ENCODE assay signal across 8 mouse cellular contexts in genomic region chr5:103755135-103755487, GRCm38 (mm10).
DNase-seq lines count a peak whose midpoint lies in the region; ATAC-seq and TF ChIP-seq lines count a peak whose summit lies in the region.

No protein-coding gene starts in this region.

- H3K4me2 ChIP-seq in embryonic facial prominence, embryonic 14.5 days (ENCODE audit: low read depth, low read length) = peak overlapping the region; percentile 83
- peak overlapping the region; percentile 86 for H3K4me2 ChIP-seq in intestine, embryonic 16.5 days (ENCODE audit: low read depth, low read length)
- peak overlapping the region; percentile 80 for H3K4me2 ChIP-seq in neural tube, embryonic 12.5 days (replicated peaks)

- H3K27ac ChIP-seq in left cerebral cortex, adult 2 months = no peak overlapping the region
- no peak overlapping the region for H3K27ac ChIP-seq in embryonic facial prominence, embryonic 14.5 days (replicated peaks; ENCODE audit: low read depth, low read length)
- no peak overlapping the region for H3K27ac ChIP-seq in intestine, embryonic 16.5 days (ENCODE audit: low read length)
- H3K27ac ChIP-seq in neural tube, embryonic 12.5 days = no peak overlapping the region

- no peak for TF ChIP-seq CTCF in left cerebral cortex, adult 2 months (IDR thresholded peaks at IDR 0.05)

- H3K27me3 ChIP-seq in embryonic facial prominence, embryonic 14.5 days (replicated peaks; ENCODE audit: control insufficient read depth, insufficient read depth, low read length) = 0 out of 2 replicates have a peak, but pooled peaks cover 3% of the 10 kb centered on the region
- H3K27me3 ChIP-seq in intestine, embryonic 16.5 days (replicated peaks; ENCODE audit: control insufficient read depth, insufficient read depth, low read length) = no peaks in the 10 kb centered on the region
- peaks cover 2% of the 10 kb centered on the region; the same call in 1 of the 2 replicates for H3K27me3 ChIP-seq in neural tube, embryonic 12.5 days (replicated peaks)

- H3K4me1 ChIP-seq in embryonic facial prominence, embryonic 14.5 days (ENCODE audit: control insufficient read depth, insufficient read depth, low read length) = peaks cover 4% of the 10 kb centered on the region
- peaks cover 12% of the 10 kb centered on the region for H3K4me1 ChIP-seq in intestine, embryonic 16.5 days (ENCODE audit: control insufficient read depth, insufficient read depth, low read length)
- peaks cover 7% of the 10 kb centered on the region; the same call in 1 of the 2 replicates for H3K4me1 ChIP-seq in neural tube, embryonic 12.5 days

- no peaks in the 10 kb centered on the region for H3K36me3 ChIP-seq in embryonic facial prominence, embryonic 14.5 days (ENCODE audit: control insufficient read depth, insufficient read depth, low read length)
- no peaks in the 10 kb centered on the region for H3K36me3 ChIP-seq in intestine, embryonic 16.5 days (ENCODE audit: control insufficient read depth, insufficient read depth, low read length)
- H3K36me3 ChIP-seq in neural tube, embryonic 12.5 days = no peaks in the 10 kb centered on the region

- H3K4me3 ChIP-seq in left cerebral cortex, adult 2 months = peak overlapping the region; percentile 58
- peak overlapping the region; percentile 81 for H3K4me3 ChIP-seq in embryonic facial prominence, embryonic 14.5 days (ENCODE audit: low read depth, low read length)
- peak overlapping the region; percentile 86 for H3K4me3 ChIP-seq in intestine, embryonic 16.5 days (ENCODE audit: low read length)
- peak overlapping the region; percentile 78; the same call in 1 of the 2 replicates for H3K4me3 ChIP-seq in neural tube, embryonic 12.5 days

- intact Hi-C loops in left cerebral cortex, adult 2 months (cut with DNase I) = loop anchor here (2.0 kb wide), 1 partner anchor 18 kb away; no protein-coding TSS in a partner anchor

- 0 out of 2 replicates have a peak, but pooled peaks cover 3% of the 10 kb centered on the region for H3K9me3 ChIP-seq in embryonic facial prominence, embryonic 14.5 days (ENCODE audit: control insufficient read depth, low read length)
- H3K9me3 ChIP-seq in intestine, embryonic 16.5 days (ENCODE audit: control insufficient read depth, low read length) = no peaks in the 10 kb centered on the region
- H3K9me3 ChIP-seq in neural tube, embryonic 12.5 days = no peaks in the 10 kb centered on the region

- ATAC-seq in embryonic facial prominence, embryonic 14.5 days (ENCODE audit: low read depth) = no peak
- ATAC-seq in intestine, embryonic 16.5 days = no peak
- ATAC-seq in neural tube, embryonic 12.5 days (ENCODE audit: low FRiP score, low read depth) = no peak

- WGBS in embryonic facial prominence, embryonic 14.5 days = 39% methylated on average over 3 of the region's 3 CpGs
- 46% methylated on average over 3 of the region's 3 CpGs for WGBS in intestine, embryonic 16.5 days
- 56% methylated on average over 3 of the region's 3 CpGs for WGBS in neural tube, embryonic 12.5 days

- 0 out of 2 replicates have a peak overlapping the region, but pooled peaks have one; percentile 83 for H3K9ac ChIP-seq in embryonic facial prominence, embryonic 14.5 days (ENCODE audit: low read depth, low read length)
- H3K9ac ChIP-seq in intestine, embryonic 16.5 days (ENCODE audit: low read depth, low read length) = peak overlapping the region; percentile 84; the same call in 1 of the 2 replicates
- no peak overlapping the region for H3K9ac ChIP-seq in neural tube, embryonic 12.5 days

- no peak for DNase-seq in left cerebral cortex, adult 2 months (ENCODE audit: extremely low spot score in 1 of 2, low spot score in 2 of 2)
- DNase-seq in left cerebral cortex, adult 9 months (ENCODE audit: low spot score in 2 of 2) = no peak
- no peak for DNase-seq in embryonic facial prominence, embryonic 14.5 days (ENCODE audit: low spot score)
- DNase-seq in frontal cortex, postnatal 36 days (ENCODE audit: low spot score in 2 of 2) = no peak
- DNase-seq in retina, embryonic 14.5 days (ENCODE audit: low spot score) = no peak
- DNase-seq in adrenal gland, postnatal 4 days (ENCODE audit: low spot score in 2 of 2) = no peak
